Mouse (Mus musculus) heart, postnatal 4 days (tissue): ENCODE measurements around the gene Odaph. TPM values are rescaled to one million over a fixed set of nuclear protein-coding genes. Genes with fewer than 3 reads are reported as not detected.

ENCODE experiments used
- DNase-seq: peaks from one replicate; pipeline ENCODE4 v3.0.0; 2021
- total RNA-seq, 2 experiments: library from RNA; stranded (reverse); gene quantifications; 2 replicates each; pipeline ENCODE4 v1.2.3; 2021

Odaph gene
- total RNA-seq, 2 experiments from 2014 or later: not detected

- DNase-seq: no peak
Measured at GRCm38 (mm10) chr5:91991191-91991937, 4.1 kb downstream of the Odaph start.

GRCm38 (mm10) chr5:91993061-91993460, 5.8 kb downstream of the Odaph start:
- no peak for DNase-seq

- peak; percentile 18 for DNase-seq
Measured at GRCm38 (mm10) chr5:91994546-91994945, 7.3 kb downstream of the Odaph start.

- peak; percentile 6 for DNase-seq
Measured at GRCm38 (mm10) chr5:92000770-92001169, 13.5 kb downstream of the Odaph start.

DNA sequence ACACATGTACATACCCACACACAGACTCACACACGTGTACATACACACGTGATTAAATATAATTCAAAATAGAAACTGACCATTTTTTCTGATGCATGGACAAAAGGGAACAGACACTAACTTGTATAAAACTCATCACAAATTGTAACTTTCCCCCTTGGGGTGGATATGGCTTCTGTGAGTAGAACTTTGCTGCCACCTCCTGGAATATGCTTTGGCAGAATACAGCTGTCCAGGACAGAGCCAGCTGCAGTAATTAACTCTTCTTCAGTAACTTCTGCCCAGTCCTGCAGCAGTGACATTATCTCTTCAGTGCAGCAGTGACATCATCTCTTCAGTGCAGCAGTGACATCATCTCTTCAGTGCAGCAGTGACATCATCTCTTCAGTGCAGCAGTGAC, 15.7 kb downstream of the Odaph start:
- DNase-seq: peak; percentile 37

- no peak for DNase-seq
Measured at GRCm38 (mm10) chr5:92009827-92010226, 22.6 kb downstream of the Odaph start.

GRCm38 (mm10) chr5:92011756-92012155, 24.5 kb downstream of the Odaph start:
- no peak for DNase-seq

DNA sequence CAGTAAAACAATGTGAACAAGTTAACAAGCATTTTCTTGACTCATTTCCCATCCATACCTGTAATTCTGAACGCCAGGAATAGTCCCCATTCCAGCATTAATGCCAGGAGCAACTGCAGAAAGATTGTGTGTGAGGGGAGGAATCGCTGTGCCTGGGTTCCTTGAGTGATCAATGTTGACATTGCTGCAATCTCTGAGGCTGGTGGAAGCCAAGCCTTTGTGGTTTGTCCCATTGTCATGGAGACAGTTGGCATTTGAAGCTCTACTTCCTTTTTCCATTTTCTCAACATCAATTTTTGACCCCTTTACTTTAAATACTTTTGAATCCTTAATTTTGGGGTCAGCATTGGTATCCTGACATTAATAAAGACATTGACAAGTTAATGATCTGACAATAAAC, 32.7 kb downstream of the Odaph start:
- DNase-seq: no peak

GRCm38 (mm10) chr5:92042377-92043348, 55.4 kb downstream of the Odaph start:
- peak; percentile 93 for DNase-seq

DNA sequence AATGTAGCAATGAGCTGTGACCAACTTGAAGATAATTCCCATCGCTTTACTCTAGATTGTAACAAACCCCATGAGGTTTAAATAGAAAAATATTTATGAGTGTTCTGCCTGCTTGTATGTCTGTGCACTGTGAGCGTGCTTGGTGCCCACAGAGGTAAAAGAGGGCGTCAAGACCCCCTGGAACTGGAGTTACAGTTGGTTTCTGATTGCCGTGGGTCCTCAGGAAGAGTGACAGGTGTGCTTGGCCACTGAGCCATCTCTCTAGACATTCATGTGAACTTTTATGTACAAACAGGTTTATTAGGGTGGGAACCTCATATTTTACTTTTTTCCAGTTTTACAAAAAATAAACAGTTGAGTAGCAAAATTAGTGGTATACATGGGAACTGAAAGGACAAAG, 56.5 kb downstream of the Odaph start, which contains the start of gene Cdkl2:
Cdkl2 (minus strand) TSS at position 101 of the 400 bp plus-strand sequence.
- DNase-seq: no peak

Other genes starting within 250 kb of the Odaph start
- gene Rchy1, start 24.4 kb upstream of the Odaph start, total RNA-seq: 10 to 100 TPM; 42.7 to 43.8 TPM
- gene Cdkl2, start 56.4 kb downstream of the Odaph start, total RNA-seq: 1 to 10 TPM; 2.2 to 2.4 TPM
- 10 to 100 TPM; 81.1 to 82.9 TPM for gene G3bp2, start 96.2 kb downstream of the Odaph start, total RNA-seq
- gene Uso1, start 150.5 kb downstream of the Odaph start, total RNA-seq: 10 to 100 TPM; 46.4 to 47.3 TPM
- not detected for gene U90926, start 227.9 kb downstream of the Odaph start, total RNA-seq